In genomic region chrX:7573176-7574086, GRCm38 (mm10) we compare ENCODE assay signal across 8 mouse cellular contexts. TPM values are rescaled to one million over a fixed set of nuclear protein-coding genes. Genes with fewer than 3 reads are reported as not detected.
DNase-seq lines count a peak whose midpoint lies in the region; ATAC-seq and TF ChIP-seq lines count a peak whose summit lies in the region.

Gene Foxp3 (plus strand): TSS chrX:7573644.

- H3K9me3 ChIP-seq in forebrain, embryonic 11.5 days (ENCODE audit: control insufficient read depth, low read length), result no peaks in the 10 kb centered on the region
- H3K9me3 ChIP-seq in midbrain, embryonic 10.5 days (replicated peaks), result peaks cover 17% of the 10 kb centered on the region

- 20% methylated on average over 53 of the region's 72 CpGs for WGBS in cerebellum, adult 2 months
- WGBS in forebrain, embryonic 11.5 days, result 32% methylated on average over 67 of the region's 72 CpGs
- 35% methylated on average over 69 of the region's 72 CpGs for WGBS in midbrain, embryonic 10.5 days

- peak; percentile 28 for ATAC-seq in forebrain, embryonic 11.5 days (replicated peaks; ENCODE audit: low FRiP score)

- H3K27me3 ChIP-seq in cerebellum, adult 2 months (ENCODE audit: control insufficient read depth, insufficient read depth, low read length), result no peaks in the 10 kb centered on the region
- H3K27me3 ChIP-seq in forebrain, embryonic 11.5 days (ENCODE audit: control insufficient read depth, insufficient read depth, low read length), result no peaks in the 10 kb centered on the region
- H3K27me3 ChIP-seq in midbrain, embryonic 10.5 days (ENCODE audit: low read depth, poor library complexity, severe bottlenecking), result no peaks in the 10 kb centered on the region

- H3K4me2 ChIP-seq in forebrain, embryonic 11.5 days (ENCODE audit: low read depth, low read length, severe bottlenecking), result peak within 1 kb of the TSS; percentile 58

- peak within 1 kb of the TSS; percentile 77 for H3K9ac ChIP-seq in forebrain, embryonic 11.5 days (ENCODE audit: low read length)

- intact Hi-C loops in heart, postnatal 25 days (cut with DNase I), result loop anchor here (2.0 to 5.0 kb wide), 2 partner anchors 74 to 151 kb away; no protein-coding TSS in a partner anchor

- no peaks in the 10 kb centered on the region for H3K36me3 ChIP-seq in forebrain, embryonic 11.5 days (ENCODE audit: control insufficient read depth, insufficient read depth, low read length)
- H3K36me3 ChIP-seq in midbrain, embryonic 10.5 days, result no peaks in the 10 kb centered on the region

- 0 out of 2 replicates have a peak, but pooled peaks cover 2% of the 10 kb centered on the region for H3K4me1 ChIP-seq in cerebellum, adult 2 months (ENCODE audit: control insufficient read depth, insufficient read depth, low read length)
- H3K4me1 ChIP-seq in forebrain, embryonic 11.5 days (replicated peaks; ENCODE audit: control insufficient read depth, insufficient read depth, low read length), result peaks cover 5% of the 10 kb centered on the region
- H3K4me1 ChIP-seq in midbrain, embryonic 10.5 days, result peaks cover 22% of the 10 kb centered on the region

- no peak for TF ChIP-seq CTCF in cerebellum, adult 2 months (IDR thresholded peaks at IDR 0.05; ENCODE audit: borderline replicate concordance, insufficient read depth, low read depth, low read length)

- no peak for DNase-seq in cerebellum, adult 2 months
- no peak for DNase-seq in cerebellum, adult 11 months
- peak; percentile 28 for DNase-seq in adrenal gland, postnatal 10 days
- peak; percentile 55 for DNase-seq in forebrain, embryonic 11.5 days (ENCODE audit: low spot score)
- DNase-seq in heart, postnatal 25 days (ENCODE audit: low spot score), result peak; percentile 4
- peak; percentile 20 to 53 for DNase-seq in layer of hippocampus, postnatal 10 days (ENCODE audit: low spot score in 2 of 2)
- DNase-seq in midbrain, embryonic 10.5 days (ENCODE audit: low spot score), result peak; percentile 67
- DNase-seq in right cerebral cortex, postnatal 4 days, result peak; percentile 60

- no peak for TF ChIP-seq POLR2A in cerebellum, adult 2 months (IDR thresholded peaks at IDR 0.05; ENCODE audit: borderline replicate concordance, insufficient read depth, low read length)

- peak within 1 kb of the TSS; percentile 91 for H3K4me3 ChIP-seq in cerebellum, adult 2 months (replicated peaks; ENCODE audit: insufficient read depth, low read depth, low read length)
- peak within 1 kb of the TSS; percentile 53 for H3K4me3 ChIP-seq in forebrain, embryonic 11.5 days (ENCODE audit: low read depth, low read length)
- H3K4me3 ChIP-seq in midbrain, embryonic 10.5 days, result peak within 1 kb of the TSS; percentile 65

- peak within 1 kb of the TSS; percentile 96 for H3K27ac ChIP-seq in cerebellum, adult 2 months (ENCODE audit: insufficient read depth, low read length)
- peak within 1 kb of the TSS; percentile 68 for H3K27ac ChIP-seq in forebrain, embryonic 11.5 days (ENCODE audit: low read depth, low read length)
- H3K27ac ChIP-seq in midbrain, embryonic 10.5 days (replicated peaks), result peak within 1 kb of the TSS; percentile 95

RNA-seq across cellular contexts. Expression of gene Foxp3, which starts in this region (rescaled TPM):
- polyA plus RNA-seq in cerebellum, adult 2 months (2012; rRNA removed), result 0.03 TPM in 1 of 2 replicates, not detected in the other
- total RNA-seq in adrenal gland, postnatal 10 days (2021), result under 1 TPM; 0.30 to 0.45 TPM
- polyA plus RNA-seq in forebrain, embryonic 11.5 days (2014; fragmentation: Nextera tagmentation; extraction: Ambion mirVana), result not detected in 2 replicates
- not detected for total RNA-seq in heart, postnatal 25 days (2021)
- under 1 TPM; 0.21 to 0.22 TPM for total RNA-seq in layer of hippocampus, postnatal 10 days (2021)
- polyA plus RNA-seq in midbrain, embryonic 10.5 days (2016; fragmentation: Nextera tagmentation; extraction: Ambion mirVana), result 0.21 and 0.51 TPM in 2 replicates

Comparison
In these comparisons a context has a peak if more than half of its experiments do, and no peak if none do; other contexts are left out.
1. Peak in DNase-seq in adrenal gland, postnatal 10 days; RNA of the gene not detected or under 1 TPM.
2. Peak in DNase-seq, ATAC-seq, H3K4me3 ChIP-seq, H3K27ac ChIP-seq, H3K9ac ChIP-seq and H3K4me2 ChIP-seq in forebrain, embryonic 11.5 days; RNA of the gene not detected or under 1 TPM.
3. Peak in DNase-seq in heart, postnatal 25 days; RNA of the gene not detected or under 1 TPM.
4. Peak in DNase-seq in layer of hippocampus, postnatal 10 days; RNA of the gene not detected or under 1 TPM.
5. Peak in DNase-seq, H3K4me3 ChIP-seq and H3K27ac ChIP-seq in midbrain, embryonic 10.5 days; RNA of the gene not detected or under 1 TPM.